Mouse (Mus musculus) brain, adult 10 weeks (tissue): ENCODE measurements around the gene Scgb1b19. TPM values are rescaled to one million over a fixed set of nuclear protein-coding genes. Genes with fewer than 3 reads are reported as not detected.

ENCODE experiments used
- polyA plus RNA-seq: library from polyadenylated mRNA; stranded (reverse); fragments of 350-450 nt; fragmentation: Illumina TruSeq; extraction: RNeasy Lipid Tissue Mini Kit (QIAGEN cat#74804); gene quantifications from one replicate; pipeline ENCODE4 v1.2.3, GENCODE M21; 2015; ENCODE audit warnings: low read depth, low replicate concordance

Gene Scgb1b19
- not detected for polyA plus RNA-seq

DNA sequence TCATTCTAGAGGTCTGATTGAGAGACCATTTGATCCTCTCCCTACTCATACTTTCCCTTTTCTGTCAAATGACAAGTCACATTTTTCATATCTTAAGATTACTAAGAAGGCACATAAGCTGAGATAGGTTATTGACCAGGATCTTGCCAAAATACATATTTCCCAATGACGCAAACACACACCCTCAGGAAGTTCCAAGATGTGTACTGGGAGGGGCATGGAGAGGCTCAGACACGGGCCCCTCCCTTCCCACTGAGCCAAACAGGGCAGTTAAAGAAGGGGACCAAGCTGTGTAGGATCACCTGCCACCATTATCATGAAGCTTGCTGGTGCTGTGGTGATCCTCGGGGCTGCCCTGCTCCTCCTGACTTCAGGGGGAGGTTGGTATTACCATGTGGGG lies at the start of gene Scgb1b19:
Gene Scgb1b19, plus strand, starts transcription at position 301 of the 400 bp plus-strand sequence.

DNA sequence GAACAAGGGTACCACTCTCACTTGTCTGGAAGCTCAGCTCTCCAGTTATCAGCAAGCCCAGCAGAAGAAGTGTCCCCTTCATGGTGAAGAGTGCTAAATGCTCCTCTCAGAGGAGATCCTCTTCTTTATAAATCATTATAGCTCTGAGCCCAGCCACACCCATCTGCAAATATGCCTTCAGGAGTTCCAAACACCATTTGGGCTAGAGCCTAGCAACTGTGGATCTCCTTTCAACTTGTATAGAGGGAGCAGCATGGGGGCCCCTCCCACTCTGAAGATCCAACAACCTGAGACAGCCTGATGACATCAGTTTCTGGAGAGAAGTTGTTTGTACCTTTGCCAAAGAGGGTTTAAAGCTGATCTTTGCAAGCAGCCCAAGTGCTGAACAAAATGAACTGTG lies 6.9 kb upstream of the Scgb1b19 start, which contains the start of gene Scgb2b19:
Gene Scgb2b19, minus strand, starts transcription at position 101 of the 400 bp plus-strand sequence.

Other genes starting within 250 kb of the Scgb1b19 start
- gene Scgb2b17, start 230.7 kb upstream of the Scgb1b19 start, polyA plus RNA-seq = not detected
- gene Scgb1b17, start 223.8 kb upstream of the Scgb1b19 start, polyA plus RNA-seq = not detected
- not detected for gene Scgb2b18, start 113.4 kb upstream of the Scgb1b19 start, polyA plus RNA-seq
- gene Scgb1b18, start 101.7 kb upstream of the Scgb1b19 start, polyA plus RNA-seq = not detected
- not detected for gene Scgb2b19, start 7.0 kb upstream of the Scgb1b19 start, polyA plus RNA-seq
- gene Scgb2b20, start 79.0 kb downstream of the Scgb1b19 start, polyA plus RNA-seq = not detected
- gene Scgb1b20, start 85.9 kb downstream of the Scgb1b19 start, polyA plus RNA-seq = not detected
- not detected for gene Scgb2b21, start 233.2 kb downstream of the Scgb1b19 start, polyA plus RNA-seq